20 mouse cellular contexts compared by ENCODE assay signal in the genomic region with DNA sequence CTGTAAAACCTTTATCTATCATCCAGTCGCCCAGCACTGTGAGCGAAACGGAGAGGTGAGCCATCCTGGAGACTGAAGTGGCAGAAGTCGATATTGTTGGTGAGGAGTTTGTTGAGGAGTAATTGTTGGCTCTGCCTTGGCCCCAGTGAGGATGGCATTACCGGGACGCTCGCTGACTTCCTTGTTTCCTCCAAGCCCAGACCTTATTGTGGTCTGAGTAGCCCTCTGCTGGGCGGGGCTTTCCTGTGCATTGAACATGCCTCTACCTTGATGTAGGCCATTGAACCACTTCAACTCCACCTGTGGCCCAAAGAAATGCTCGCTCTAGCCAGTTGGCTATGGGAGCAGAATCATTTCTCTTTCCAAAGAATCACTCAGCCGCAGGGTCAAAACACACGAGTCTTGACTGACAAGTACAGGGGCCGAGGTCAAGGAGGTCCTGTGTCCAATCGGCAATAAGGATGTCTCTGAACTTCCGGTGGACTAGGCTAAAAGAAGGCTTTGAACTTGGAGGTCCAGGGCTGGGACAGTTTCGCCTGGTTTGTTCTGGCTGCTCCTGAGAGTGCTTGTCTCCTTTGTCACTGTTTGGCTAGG. TPM values are rescaled to one million over a fixed set of nuclear protein-coding genes. Genes with fewer than 3 reads are reported as not detected.
DNase-seq lines count a peak whose midpoint lies in the region; ATAC-seq and TF ChIP-seq lines count a peak whose summit lies in the region.
"Had no signal": no experiment of that assay in that cellular context is flagged by ENCODE, and none has a peak within 500 bp of the region (broad histone marks: within the 10 kb centered on the region; RNA-seq: fewer than 3 reads in every experiment).

No protein-coding gene starts in this region.

- no peak overlapping the region for H3K27ac ChIP-seq in kidney, postnatal 0 days
- no peak overlapping the region for H3K27ac ChIP-seq in neural tube, embryonic 11.5 days (ENCODE audit: low read depth, low read length)
- H3K27ac ChIP-seq in neural tube, embryonic 15.5 days (replicated peaks): no peak overlapping the region
- H3K27ac ChIP-seq: gastrocnemius, adult 2 months; heart, adult 2 months; heart, embryonic 15.5 days; limb, embryonic 15.5 days; midbrain, embryonic 12.5 days had no signal

- ATAC-seq in kidney, postnatal 0 days (replicated peaks; ENCODE audit: low FRiP score, low read depth): no peak
- ATAC-seq in neural tube, embryonic 11.5 days (ENCODE audit: insufficient read depth, low FRiP score, low TSS enrichment): 0 out of 2 replicates have a peak, but pooled peaks have one; percentile 4
- ATAC-seq in neural tube, embryonic 15.5 days (ENCODE audit: low FRiP score): no peak
- no peak for ATAC-seq in erythroid progenitor cell, adult 5-6 weeks (replicated peaks; ENCODE audit: low FRiP score, poor library complexity, severe bottlenecking)
- ATAC-seq: CD4-positive, CD25-positive, alpha-beta regulatory T cell, adult 4 months had no signal

- H3K36me3 ChIP-seq in kidney, postnatal 0 days (ENCODE audit: insufficient read depth, low read length): no peaks in the 10 kb centered on the region
- no peaks in the 10 kb centered on the region; the same call in 1 of the 2 replicates for H3K36me3 ChIP-seq in neural tube, embryonic 11.5 days (ENCODE audit: control insufficient read depth, insufficient read depth, low read length)
- H3K36me3 ChIP-seq in neural tube, embryonic 15.5 days: peaks cover 10% of the 10 kb centered on the region; the same call in 1 of the 2 replicates
- H3K36me3 ChIP-seq: heart, embryonic 15.5 days; limb, embryonic 15.5 days had no signal

- H3K4me3 ChIP-seq in kidney, postnatal 0 days (replicated peaks; ENCODE audit: low read depth, low read length): no peak overlapping the region
- no peak overlapping the region for H3K4me3 ChIP-seq in neural tube, embryonic 11.5 days (ENCODE audit: low read depth, low read length)
- H3K4me3 ChIP-seq in neural tube, embryonic 15.5 days (replicated peaks): no peak overlapping the region
- H3K4me3 ChIP-seq: gastrocnemius, adult 2 months; heart, adult 2 months; heart, embryonic 15.5 days; limb, embryonic 15.5 days; midbrain, embryonic 12.5 days; myocyte had no signal

- TF ChIP-seq CTCF in kidney, postnatal 0 days (IDR thresholded peaks at IDR 0.05; ENCODE audit: low read depth): peak; percentile 16; the same call in 1 of the 2 replicates

- H3K27me3 ChIP-seq in kidney, postnatal 0 days (ENCODE audit: insufficient read depth, low read length): no peaks in the 10 kb centered on the region
- no peaks in the 10 kb centered on the region for H3K27me3 ChIP-seq in neural tube, embryonic 11.5 days (ENCODE audit: control insufficient read depth, insufficient read depth, low read length)
- no peaks in the 10 kb centered on the region for H3K27me3 ChIP-seq in neural tube, embryonic 15.5 days (replicated peaks)
- H3K27me3 ChIP-seq: heart, embryonic 15.5 days; limb, embryonic 15.5 days; midbrain, embryonic 12.5 days had no signal

- no peak for DNase-seq in kidney, postnatal 0 days (ENCODE audit: low spot score)
- DNase-seq in kidney, adult 9 months: no peak
- no peak for DNase-seq in neural tube, embryonic 11.5 days (ENCODE audit: low spot score)
- peak; percentile 76 for DNase-seq in ZHBTc4 (ENCODE audit: low read depth, low spot score)
- DNase-seq in gastrocnemius, postnatal 10 days: no peak
- DNase-seq: adrenal gland, postnatal 10 days; cerebellum, adult 11-12 months; cerebellum, postnatal 25 days; gastrocnemius, adult 2 months; heart, adult 2 months; kidney, adult 11 months; kidney, postnatal 36 days; thymus, adult 18-20 months had no signal

- no peak overlapping the region for H3K4me2 ChIP-seq in kidney, postnatal 0 days (ENCODE audit: low read length)
- no peak overlapping the region for H3K4me2 ChIP-seq in neural tube, embryonic 11.5 days (ENCODE audit: low read depth)
- H3K4me2 ChIP-seq in neural tube, embryonic 15.5 days: no peak overlapping the region
- H3K4me2 ChIP-seq: heart, embryonic 15.5 days; limb, embryonic 15.5 days; midbrain, embryonic 12.5 days had no signal

- H3K4me1 ChIP-seq in kidney, postnatal 0 days (replicated peaks; ENCODE audit: insufficient read depth, low read length): 0 out of 2 replicates have a peak, but pooled peaks cover 3% of the 10 kb centered on the region
- H3K4me1 ChIP-seq in neural tube, embryonic 11.5 days (ENCODE audit: control insufficient read depth, insufficient read depth, low read length): peaks cover 8% of the 10 kb centered on the region; the same call in 1 of the 2 replicates
- H3K4me1 ChIP-seq in neural tube, embryonic 15.5 days: peaks cover 45% of the 10 kb centered on the region

- H3K9me3 ChIP-seq in kidney, postnatal 0 days (replicated peaks; ENCODE audit: low read length): no peaks in the 10 kb centered on the region
- H3K9me3 ChIP-seq in neural tube, embryonic 11.5 days (ENCODE audit: control insufficient read depth, low read length): no peaks in the 10 kb centered on the region
- no peaks in the 10 kb centered on the region for H3K9me3 ChIP-seq in neural tube, embryonic 15.5 days (replicated peaks)
- H3K9me3 ChIP-seq: heart, embryonic 15.5 days; limb, embryonic 15.5 days; midbrain, embryonic 12.5 days had no signal

- no peak overlapping the region for H3K9ac ChIP-seq in kidney, postnatal 0 days (ENCODE audit: low read depth, low read length)
- no peak overlapping the region for H3K9ac ChIP-seq in neural tube, embryonic 11.5 days (ENCODE audit: low read length)
- H3K9ac ChIP-seq in neural tube, embryonic 15.5 days (replicated peaks): no peak overlapping the region
- H3K9ac ChIP-seq: heart, embryonic 15.5 days; limb, embryonic 15.5 days; midbrain, embryonic 12.5 days had no signal

- WGBS in kidney, postnatal 0 days: 61% methylated on average over 15 of the region's 15 CpGs
- WGBS in neural tube, embryonic 11.5 days: 68% methylated on average over 15 of the region's 15 CpGs
- 67% methylated on average over 15 of the region's 15 CpGs for WGBS in neural tube, embryonic 15.5 days

RNA-seq across cellular contexts. Expression of gene Dapk1, which starts 13.4 kb away (rescaled TPM):
- 21.4 and 22.1 TPM in 2 replicates for polyA plus RNA-seq in kidney, postnatal 0 days (2015; fragmentation: Nextera tagmentation; extraction: Ambion mirVana)
- polyA plus RNA-seq in neural tube, embryonic 11.5 days (2014; fragmentation: Nextera tagmentation; extraction: Ambion mirVana): 21.6 and 23.4 TPM in 2 replicates
- polyA plus RNA-seq in neural tube, embryonic 15.5 days (2015; fragmentation: Nextera tagmentation; extraction: Ambion mirVana): 30.6 and 34.9 TPM in 2 replicates
- total RNA-seq in gastrocnemius, postnatal 10 days (2021): 10 to 100 TPM; 25.1 to 29.6 TPM
- total RNA-seq in erythroid progenitor cell, adult 5-6 weeks (2015; ENCODE audit: low replicate concordance): 1.3 and 6.8 TPM in 2 replicates
- 0.23 and 3.7 TPM in 2 replicates for total RNA-seq in erythroid progenitor cell, adult 5-6 weeks (2017; ENCODE audit: low replicate concordance)
